Mouse (Mus musculus) myocyte (in vitro differentiated cells): ENCODE measurements around the gene Tfrc.

Experiments
- E2F4 ChIP-seq: IDR thresholded peaks from one replicate; pipeline ENCODE4 v1.6.1; 2011; ENCODE audit warnings: mild to moderate bottlenecking, control low read depth, moderate library complexity; ENCODE audit not compliant: insufficient read depth
- MYOG ChIP-seq, 3 experiments: IDR thresholded peaks; one replicate each; pipeline ENCODE4 v1.6.1; 2011; ENCODE audit warnings: control low read depth in 2 of 3, low read depth in 2 of 3, mild to moderate bottlenecking in 2 of 3; ENCODE audit not compliant: insufficient read length in 2 of 3, control insufficient read depth in 1 of 3, insufficient read depth in 1 of 3
- POLR2A ChIP-seq: IDR thresholded peaks from one replicate; pipeline ENCODE4 v1.6.1; 2011; ENCODE audit warnings: low read depth, mild to moderate bottlenecking, control low read depth, moderate library complexity; ENCODE audit not compliant: insufficient read length
- POLR2AphosphoS2 ChIP-seq: IDR thresholded peaks from one replicate; pipeline ENCODE4 v1.6.1; 2011; ENCODE audit warnings: low read depth, control low read depth; ENCODE audit not compliant: insufficient read length
- REST ChIP-seq: IDR thresholded peaks from one replicate; pipeline ENCODE4 v1.6.1; 2011; ENCODE audit warnings: mild to moderate bottlenecking, control low read depth, moderate library complexity; ENCODE audit not compliant: insufficient read depth, insufficient read length
- TCF3 ChIP-seq: IDR thresholded peaks from one replicate; pipeline ENCODE4 v1.6.1; 2011; ENCODE audit warnings: low read depth, control low read depth; ENCODE audit not compliant: insufficient read length
- USF1 ChIP-seq: IDR thresholded peaks from one replicate; pipeline ENCODE4 v1.6.1; 2011; ENCODE audit warnings: low read depth, mild to moderate bottlenecking, control low read depth, moderate library complexity

GRCm38 (mm10) chr16:32599151-32599550, 9.6 kb upstream of the Tfrc start:
- TF ChIP-seq POLR2AphosphoS2 (no peak), POLR2A (no peak), TCF3 (no peak), REST (no peak), USF1 (no peak), MYOG (IDR thresholded peaks at IDR 0.05; ENCODE audit: control insufficient read depth in 1 of 3, insufficient read depth in 1 of 3, insufficient read length in 2 of 3, low read depth in 2 of 3) (no peak), E2F4 (no peak)
